In the genomic region with DNA sequence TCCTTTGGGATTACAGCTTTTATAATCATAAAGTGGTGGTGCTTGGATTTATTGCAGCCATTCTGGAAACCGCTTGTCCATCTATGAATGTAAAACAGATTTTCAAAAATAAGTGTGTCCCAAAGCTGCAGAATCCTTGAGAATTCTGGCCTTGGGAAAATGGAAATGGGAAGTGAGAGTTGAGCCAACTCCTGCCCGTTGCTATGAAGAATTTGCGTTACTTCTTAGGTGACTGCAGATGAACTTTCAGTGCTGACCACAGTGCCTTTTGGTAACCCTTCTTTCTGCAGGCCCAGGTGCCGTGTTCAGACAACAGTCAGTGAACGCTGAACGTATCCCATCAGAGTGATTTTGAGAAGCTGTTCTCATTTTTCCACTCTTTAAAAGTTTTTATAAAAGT, we compare ENCODE assay signal across 22 mouse cellular contexts.
"Had no signal": no experiment of that assay in that cellular context is flagged by ENCODE, and none has a peak within 500 bp of the region (broad histone marks: within the 10 kb centered on the region; RNA-seq: fewer than 3 reads in every experiment).

No protein-coding gene starts in this region.

- H3K36me3 ChIP-seq: limb, embryonic 10.5 days; limb, embryonic 12.5 days; limb, embryonic 13.5 days; limb, embryonic 15.5 days; liver, embryonic 12.5 days; liver, embryonic 13.5 days; liver, embryonic 15.5 days; lung, embryonic 15.5 days; midbrain, embryonic 10.5 days; midbrain, embryonic 12.5 days; midbrain, embryonic 13.5 days; midbrain, embryonic 15.5 days; neural tube, embryonic 12.5 days had no signal

- DNase-seq: liver, embryonic 13.5 days; lung, adult 2 months had no signal

- H3K9ac ChIP-seq: limb, embryonic 12.5 days; limb, embryonic 13.5 days; limb, embryonic 15.5 days; liver, embryonic 12.5 days; liver, embryonic 13.5 days; liver, embryonic 14.5 days; liver, embryonic 15.5 days; liver, postnatal 0 days; lung, embryonic 14.5 days; lung, embryonic 15.5 days; midbrain, embryonic 12.5 days; midbrain, embryonic 13.5 days; midbrain, embryonic 15.5 days; neural tube, embryonic 12.5 days had no signal

- H3K4me1 ChIP-seq: limb, embryonic 12.5 days; limb, embryonic 13.5 days; limb, embryonic 15.5 days; liver, embryonic 12.5 days; liver, embryonic 13.5 days; liver, embryonic 15.5 days; lung, embryonic 15.5 days; megakaryocyte, embryonic 14.5 days; midbrain, embryonic 10.5 days; midbrain, embryonic 12.5 days; midbrain, embryonic 13.5 days; midbrain, embryonic 15.5 days; neural tube, embryonic 12.5 days had no signal

- H3K4me3 ChIP-seq: limb, embryonic 10.5 days; limb, embryonic 12.5 days; limb, embryonic 13.5 days; limb, embryonic 15.5 days; liver, embryonic 12.5 days; liver, embryonic 13.5 days; liver, embryonic 15.5 days; lung, embryonic 15.5 days; megakaryocyte, embryonic 14.5 days; midbrain, embryonic 10.5 days; midbrain, embryonic 12.5 days; midbrain, embryonic 13.5 days; midbrain, embryonic 15.5 days; myocyte; neural tube, embryonic 12.5 days had no signal

- H3K4me2 ChIP-seq: limb, embryonic 12.5 days; limb, embryonic 13.5 days; limb, embryonic 15.5 days; liver, embryonic 11.5 days; liver, embryonic 12.5 days; liver, embryonic 13.5 days; liver, embryonic 15.5 days; lung, embryonic 14.5 days; lung, embryonic 15.5 days; midbrain, embryonic 11.5 days; midbrain, embryonic 12.5 days; midbrain, embryonic 13.5 days; midbrain, embryonic 15.5 days; neural tube, embryonic 12.5 days had no signal

- H3K9me3 ChIP-seq: limb, embryonic 10.5 days; limb, embryonic 12.5 days; limb, embryonic 13.5 days; limb, embryonic 15.5 days; liver, embryonic 12.5 days; liver, embryonic 13.5 days; liver, embryonic 15.5 days; lung, embryonic 15.5 days; midbrain, embryonic 10.5 days; midbrain, embryonic 12.5 days; midbrain, embryonic 13.5 days; midbrain, embryonic 15.5 days; neural tube, embryonic 12.5 days had no signal

- H3K27me3 ChIP-seq: limb, embryonic 15.5 days; liver, embryonic 12.5 days; liver, embryonic 13.5 days; liver, embryonic 15.5 days; lung, embryonic 15.5 days; megakaryocyte, embryonic 14.5 days; midbrain, embryonic 12.5 days; midbrain, embryonic 15.5 days; neural tube, embryonic 12.5 days had no signal

- H3K27ac ChIP-seq: limb, embryonic 10.5 days; limb, embryonic 12.5 days; limb, embryonic 13.5 days; limb, embryonic 15.5 days; liver, embryonic 12.5 days; liver, embryonic 13.5 days; liver, embryonic 14.5 days; liver, embryonic 15.5 days; lung, embryonic 15.5 days; macrophage; midbrain, embryonic 10.5 days; midbrain, embryonic 12.5 days; midbrain, embryonic 13.5 days; midbrain, embryonic 15.5 days; neural tube, embryonic 12.5 days had no signal
